Mouse (Mus musculus): ENCODE measurements at regions not wholly inside any gene's neighbourhood (a gene's known extent, or its start where the extent isn't known, plus 50 kb on each side); places are given as distances from the start of the nearest gene placed in this dataset.

DNA sequence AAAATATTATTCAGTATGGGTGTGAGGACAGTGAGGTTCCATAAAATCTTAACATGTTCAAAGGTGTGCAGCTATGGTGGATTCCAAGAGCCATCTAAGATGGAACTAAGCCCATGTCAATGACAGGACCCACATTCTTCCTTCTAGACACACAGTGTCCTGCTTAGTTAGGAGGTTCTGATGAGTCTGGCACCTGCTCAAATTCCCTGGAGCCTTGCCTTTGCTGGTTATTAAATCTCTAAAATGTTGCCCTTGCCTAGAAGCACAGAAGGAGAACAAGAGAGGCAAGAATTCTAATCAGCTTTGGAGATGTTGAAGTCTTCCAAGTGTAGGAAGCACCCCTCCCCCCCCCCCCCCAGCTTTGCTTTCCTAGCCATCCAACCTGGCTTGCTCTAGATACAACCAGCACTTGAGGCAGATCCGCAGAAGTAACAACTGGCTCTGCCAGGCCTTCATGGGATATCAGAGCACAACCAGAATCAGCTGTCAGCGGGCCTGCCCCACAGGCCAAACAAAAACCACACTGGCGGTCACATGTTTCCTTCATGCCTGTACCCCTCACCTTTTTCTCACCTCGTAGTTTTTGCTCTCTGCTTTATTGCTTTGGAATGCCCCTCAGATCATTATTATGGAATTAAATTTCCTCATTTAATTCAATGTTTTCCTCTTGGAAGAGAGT, 116.0 kb upstream of the Slc22a22 start:
- Histone ChIP-seq H3K4me3 (replicated peaks; ENCODE audit: low read length) (no peak overlapping the region), H3K9me3 (ENCODE audit: control insufficient read depth, low read length) (no peaks in the 10 kb centered on the region), H3K27ac (no peak overlapping the region), H3K9ac (no peak overlapping the region), H3K27me3 (ENCODE audit: control insufficient read depth, insufficient read depth, low read length) (no peaks in the 10 kb centered on the region), H3K4me1 (replicated peaks; ENCODE audit: control insufficient read depth, insufficient read depth, low read length) (peaks cover 18% of the 10 kb centered on the region), H3K4me2 (replicated peaks) (no peak overlapping the region), H3K36me3 (replicated peaks; ENCODE audit: control insufficient read depth, insufficient read depth) (no peaks in the 10 kb centered on the region)
- WGBS, result 87% methylated on average over 4 of the region's 4 CpGs
- DNase-seq (ENCODE audit: low spot score) (no peak), ATAC-seq (ENCODE audit: low FRiP score) (no peak)

DNA sequence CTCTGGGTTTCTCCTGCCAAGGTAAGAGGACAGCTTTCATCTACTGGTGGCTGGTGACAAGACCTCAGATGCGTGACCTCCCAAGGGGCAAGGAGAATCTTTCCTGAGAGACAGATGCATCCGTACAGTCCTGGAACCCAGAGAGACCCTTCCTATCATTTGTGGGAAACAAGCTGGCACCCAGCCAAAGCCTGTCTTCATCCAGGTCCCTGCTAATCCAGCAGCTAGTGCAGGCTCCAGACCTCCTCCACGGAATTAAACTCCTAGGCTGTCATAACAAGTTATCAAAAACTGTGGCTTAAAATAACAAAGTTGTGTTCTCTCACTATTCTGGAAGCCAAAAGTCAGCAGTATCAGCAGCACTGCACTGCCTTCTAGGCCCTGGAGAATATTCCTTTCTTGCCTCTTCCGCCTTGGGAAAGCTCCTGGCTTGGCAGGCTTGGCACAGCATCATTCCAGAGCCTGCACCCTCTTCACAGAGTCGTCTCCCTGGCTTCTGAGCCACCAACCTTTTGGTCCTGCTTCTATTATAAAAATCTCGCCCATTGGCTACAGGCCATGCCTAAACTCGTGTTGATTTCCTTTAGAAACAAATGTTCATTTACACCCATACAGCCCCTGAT, 113.3 kb upstream of the Slc22a22 start:
- WGBS, result 54% methylated on average over 7 of the region's 7 CpGs
- Histone ChIP-seq H3K4me2 (replicated peaks) (no peak overlapping the region), H3K4me3 (replicated peaks; ENCODE audit: low read length) (no peak overlapping the region), H3K27me3 (ENCODE audit: control insufficient read depth, insufficient read depth, low read length) (no peaks in the 10 kb centered on the region), H3K4me1 (replicated peaks; ENCODE audit: control insufficient read depth, insufficient read depth, low read length) (peaks cover 18% of the 10 kb centered on the region), H3K9me3 (ENCODE audit: control insufficient read depth, low read length) (no peaks in the 10 kb centered on the region), H3K36me3 (replicated peaks; ENCODE audit: control insufficient read depth, insufficient read depth) (no peaks in the 10 kb centered on the region), H3K27ac (peak overlapping the region; percentile 60), H3K9ac (no peak overlapping the region)
- ATAC-seq (ENCODE audit: low FRiP score), result 0 out of 2 replicates have a peak, but pooled peaks have one; percentile 2
- no peak for DNase-seq (ENCODE audit: low spot score)

DNA sequence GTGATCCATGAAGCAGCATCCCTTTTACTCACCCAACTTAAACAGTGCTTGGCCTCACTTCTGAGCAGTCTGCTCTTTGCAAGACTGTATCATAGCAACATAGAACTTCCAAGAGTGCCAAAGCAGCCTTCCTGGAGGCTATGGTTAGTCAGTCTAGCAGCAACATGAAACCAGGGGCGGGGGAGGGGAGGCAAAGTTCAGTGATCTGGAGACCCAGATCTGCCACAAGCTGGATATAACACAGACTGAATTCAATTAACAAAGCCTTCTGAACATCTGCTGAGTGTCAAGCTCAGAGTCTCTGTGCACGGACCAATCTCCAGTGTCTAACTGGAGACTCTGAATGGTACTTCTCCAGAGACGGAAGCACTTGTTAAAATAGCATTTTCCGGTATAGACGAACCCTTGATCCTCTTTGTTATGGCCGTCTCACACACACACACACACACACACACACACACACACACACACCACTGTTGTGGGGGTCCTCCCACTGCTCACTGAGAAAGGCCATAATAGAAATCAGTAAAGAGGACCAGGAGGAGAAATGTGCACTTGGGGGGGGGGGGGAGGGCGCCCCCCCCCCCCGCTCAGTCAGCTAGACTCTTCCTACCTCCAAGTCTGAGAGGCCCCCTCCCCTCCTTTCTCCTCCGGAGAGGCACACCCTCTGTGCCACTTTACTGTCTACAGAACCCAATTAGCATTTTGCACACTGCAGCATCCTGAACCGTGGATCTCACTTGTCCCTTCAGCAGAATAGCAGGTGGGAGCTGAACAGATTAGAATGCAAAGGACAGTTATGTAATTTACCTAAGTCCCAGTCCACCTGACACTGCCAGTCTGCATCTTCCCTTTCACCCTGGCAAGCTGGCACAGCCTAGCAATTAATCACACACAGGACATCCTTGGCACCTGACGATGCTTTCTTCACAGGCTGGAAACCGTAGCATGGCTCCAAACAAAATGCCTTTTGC, 112.3 kb upstream of the Slc22a22 start:
- Histone ChIP-seq H3K27ac (peak overlapping the region; percentile 60), H3K4me1 (replicated peaks; ENCODE audit: control insufficient read depth, insufficient read depth, low read length) (peaks cover 18% of the 10 kb centered on the region), H3K4me2 (replicated peaks) (0 out of 2 replicates have a peak overlapping the region, but pooled peaks have one; percentile 23), H3K9me3 (ENCODE audit: control insufficient read depth, low read length) (no peaks in the 10 kb centered on the region), H3K27me3 (ENCODE audit: control insufficient read depth, insufficient read depth, low read length) (no peaks in the 10 kb centered on the region), H3K36me3 (replicated peaks; ENCODE audit: control insufficient read depth, insufficient read depth) (no peaks in the 10 kb centered on the region), H3K9ac (no peak overlapping the region), H3K4me3 (replicated peaks; ENCODE audit: low read length) (no peak overlapping the region)
- peak; percentile 62 for DNase-seq (ENCODE audit: low spot score)
- ATAC-seq (ENCODE audit: low FRiP score), result peak; percentile 78
- 27% methylated on average over 11 of the region's 12 CpGs for WGBS

DNA sequence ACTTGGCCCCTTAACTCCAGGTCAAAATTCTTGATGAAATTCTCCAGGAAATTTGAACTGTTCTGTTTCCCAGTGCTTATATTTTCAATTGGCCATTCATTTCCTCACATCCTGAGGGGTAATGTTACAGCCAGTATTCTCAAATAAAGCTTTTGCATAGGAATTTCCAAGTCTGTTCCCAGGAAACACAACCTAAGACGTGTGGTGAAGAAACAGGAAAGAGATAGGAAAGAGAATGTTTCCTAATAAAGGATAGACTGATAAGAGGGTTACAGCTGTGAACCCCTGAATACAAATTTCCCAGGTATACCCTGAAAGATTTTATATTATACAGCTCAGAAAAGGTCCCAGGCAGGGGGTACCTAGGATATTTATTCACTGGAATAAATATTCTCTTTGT, 108.0 kb upstream of the Slc22a22 start:
- 70% methylated on average over 1 of the region's 1 CpGs for WGBS
- DNase-seq (ENCODE audit: low spot score) (no peak), ATAC-seq (ENCODE audit: low FRiP score) (no peak)
- Histone ChIP-seq H3K4me1 (replicated peaks; ENCODE audit: control insufficient read depth, insufficient read depth, low read length) (peaks cover 18% of the 10 kb centered on the region), H3K9ac (no peak overlapping the region), H3K4me3 (replicated peaks; ENCODE audit: low read length) (no peak overlapping the region), H3K27ac (no peak overlapping the region), H3K4me2 (replicated peaks) (no peak overlapping the region), H3K36me3 (replicated peaks; ENCODE audit: control insufficient read depth, insufficient read depth) (no peaks in the 10 kb centered on the region), H3K27me3 (ENCODE audit: control insufficient read depth, insufficient read depth, low read length) (no peaks in the 10 kb centered on the region), H3K9me3 (ENCODE audit: control insufficient read depth, low read length) (no peaks in the 10 kb centered on the region)

DNA sequence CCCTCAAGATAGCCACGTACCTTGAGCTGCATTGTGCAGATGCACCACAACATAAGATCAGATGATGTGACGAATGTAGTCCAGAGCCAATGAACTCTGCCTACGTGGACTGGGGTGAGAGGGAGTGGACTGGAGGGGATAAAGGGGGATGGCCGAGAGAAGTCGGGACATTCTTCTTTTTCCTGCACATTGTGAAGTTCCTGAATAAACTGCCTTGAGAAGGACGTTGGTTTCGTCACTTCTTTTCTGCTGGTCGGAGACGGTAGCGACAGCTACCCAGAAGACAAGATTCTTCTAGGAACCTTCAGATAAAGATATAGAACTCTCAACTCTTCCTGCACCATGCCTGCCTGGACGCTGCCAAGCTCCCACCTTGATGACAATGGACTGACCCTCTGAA, 107.1 kb upstream of the Slc22a22 start:
- WGBS, result 93% methylated on average over 11 of the region's 11 CpGs
- H3K9me3 ChIP-seq (ENCODE audit: control insufficient read depth, low read length), result no peaks in the 10 kb centered on the region
- H3K4me3 ChIP-seq (replicated peaks; ENCODE audit: low read length), result no peak overlapping the region
- no peak for ATAC-seq (ENCODE audit: low FRiP score)
- no peaks in the 10 kb centered on the region for H3K36me3 ChIP-seq (replicated peaks; ENCODE audit: control insufficient read depth, insufficient read depth)
- H3K4me2 ChIP-seq (replicated peaks), result no peak overlapping the region
- H3K27me3 ChIP-seq (ENCODE audit: control insufficient read depth, insufficient read depth, low read length), result no peaks in the 10 kb centered on the region
- H3K27ac ChIP-seq, result no peak overlapping the region
- H3K9ac ChIP-seq, result no peak overlapping the region
- H3K4me1 ChIP-seq (replicated peaks; ENCODE audit: control insufficient read depth, insufficient read depth, low read length), result peaks cover 9% of the 10 kb centered on the region; the same call in 1 of the 2 replicates
- DNase-seq (ENCODE audit: low spot score), result no peak

DNA sequence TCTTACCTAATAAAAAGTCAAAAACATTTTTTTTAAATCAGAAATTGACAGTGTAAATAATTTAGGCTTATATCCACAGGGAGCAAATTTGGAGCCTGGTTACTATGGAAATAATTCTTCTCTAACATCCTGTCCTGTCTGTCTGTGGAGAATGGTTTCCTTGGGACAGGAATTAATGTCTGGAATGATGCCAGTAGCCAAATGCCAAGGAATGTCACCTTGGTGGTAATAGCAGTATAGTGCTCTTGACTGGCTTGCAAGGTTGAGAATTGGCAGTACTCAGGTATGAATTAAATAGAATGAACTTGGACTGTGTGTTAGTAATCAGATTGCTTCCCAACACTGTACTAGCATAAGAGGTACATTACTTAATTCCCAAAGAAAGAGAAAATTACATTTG, 103.8 kb upstream of the Slc22a22 start:
- no peak overlapping the region for H3K4me2 ChIP-seq (replicated peaks)
- H3K36me3 ChIP-seq (replicated peaks; ENCODE audit: control insufficient read depth, insufficient read depth), result no peaks in the 10 kb centered on the region
- 0 out of 2 replicates have a peak, but pooled peaks cover 5% of the 10 kb centered on the region for H3K4me1 ChIP-seq (replicated peaks; ENCODE audit: control insufficient read depth, insufficient read depth, low read length)
- no peaks in the 10 kb centered on the region for H3K27me3 ChIP-seq (ENCODE audit: control insufficient read depth, insufficient read depth, low read length)
- no peak overlapping the region for H3K4me3 ChIP-seq (replicated peaks; ENCODE audit: low read length)
- H3K9ac ChIP-seq, result no peak overlapping the region
- DNase-seq (ENCODE audit: low spot score) (no peak), ATAC-seq (ENCODE audit: low FRiP score) (no peak)
- H3K27ac ChIP-seq, result no peak overlapping the region
- no peaks in the 10 kb centered on the region for H3K9me3 ChIP-seq (ENCODE audit: control insufficient read depth, low read length)

DNA sequence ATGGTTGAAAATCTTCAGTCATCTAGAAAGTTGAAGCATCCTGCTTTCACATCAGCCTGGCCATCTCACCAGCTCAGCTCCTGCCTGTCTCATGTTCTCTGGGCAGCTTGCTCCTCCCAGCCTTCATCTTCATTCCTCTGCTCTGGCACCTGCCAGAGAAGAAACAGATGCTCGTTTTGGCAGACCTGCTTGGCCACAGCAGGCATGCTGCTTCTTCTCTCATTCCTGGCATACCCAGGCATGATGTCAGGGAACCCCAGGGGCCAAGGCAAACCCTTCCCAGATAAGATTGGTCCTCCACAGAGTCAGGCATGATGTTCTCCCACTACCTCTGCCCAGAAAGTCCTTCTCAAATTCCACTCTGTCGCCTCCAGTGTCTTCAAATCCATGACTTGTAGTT, 101.4 kb upstream of the Slc22a22 start:
- no peak for ATAC-seq (ENCODE audit: low FRiP score)
- Histone ChIP-seq H3K4me2 (replicated peaks) (no peak overlapping the region), H3K9ac (no peak overlapping the region), H3K9me3 (ENCODE audit: control insufficient read depth, low read length) (no peaks in the 10 kb centered on the region), H3K27me3 (ENCODE audit: control insufficient read depth, insufficient read depth, low read length) (no peaks in the 10 kb centered on the region), H3K4me1 (replicated peaks; ENCODE audit: control insufficient read depth, insufficient read depth, low read length) (0 out of 2 replicates have a peak, but pooled peaks cover 5% of the 10 kb centered on the region), H3K4me3 (replicated peaks; ENCODE audit: low read length) (no peak overlapping the region), H3K36me3 (replicated peaks; ENCODE audit: control insufficient read depth, insufficient read depth) (no peaks in the 10 kb centered on the region), H3K27ac (no peak overlapping the region)
- WGBS, result 70% methylated on average over 2 of the region's 2 CpGs
- DNase-seq (ENCODE audit: low spot score), result no peak

DNA sequence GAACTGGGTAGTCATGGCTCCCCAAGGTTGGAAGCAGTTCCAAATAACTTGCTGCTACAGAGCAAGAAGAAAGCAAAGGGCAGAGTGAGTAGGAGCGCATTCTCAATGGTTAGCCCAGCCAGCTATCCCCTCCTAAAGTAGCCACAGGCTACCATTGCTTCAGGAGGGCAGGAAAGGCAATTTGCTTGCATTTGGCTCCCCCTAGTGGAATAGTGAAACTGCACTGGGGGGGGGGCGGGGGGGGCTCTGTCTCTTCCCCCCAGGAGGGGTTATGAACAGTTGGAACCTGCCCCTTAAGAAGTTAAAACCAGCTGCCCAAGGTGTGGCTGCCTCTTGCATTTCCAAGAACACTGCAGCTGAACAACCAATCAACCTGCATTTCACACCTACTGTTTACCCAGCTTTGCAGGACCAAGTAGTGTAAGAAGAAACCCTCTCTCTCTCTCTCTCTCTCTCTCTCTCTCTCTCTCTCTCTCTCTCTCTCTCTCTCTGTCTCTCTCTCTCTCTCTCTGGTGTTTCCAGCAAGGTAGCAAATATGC, 96.7 kb upstream of the Slc22a22 start:
- DNase-seq (ENCODE audit: low spot score) (no peak), ATAC-seq (ENCODE audit: low FRiP score) (no peak)
- H3K36me3 ChIP-seq (replicated peaks; ENCODE audit: control insufficient read depth, insufficient read depth), result no peaks in the 10 kb centered on the region
- WGBS, result 47% methylated on average over 2 of the region's 2 CpGs
- H3K27ac ChIP-seq, result no peak overlapping the region
- H3K9ac ChIP-seq, result no peak overlapping the region
- H3K9me3 ChIP-seq (ENCODE audit: control insufficient read depth, low read length), result no peaks in the 10 kb centered on the region
- H3K4me3 ChIP-seq (replicated peaks; ENCODE audit: low read length), result no peak overlapping the region
- H3K27me3 ChIP-seq (ENCODE audit: control insufficient read depth, insufficient read depth, low read length), result no peaks in the 10 kb centered on the region
- no peaks in the 10 kb centered on the region for H3K4me1 ChIP-seq (replicated peaks; ENCODE audit: control insufficient read depth, insufficient read depth, low read length)
- H3K4me2 ChIP-seq (replicated peaks), result no peak overlapping the region

DNA sequence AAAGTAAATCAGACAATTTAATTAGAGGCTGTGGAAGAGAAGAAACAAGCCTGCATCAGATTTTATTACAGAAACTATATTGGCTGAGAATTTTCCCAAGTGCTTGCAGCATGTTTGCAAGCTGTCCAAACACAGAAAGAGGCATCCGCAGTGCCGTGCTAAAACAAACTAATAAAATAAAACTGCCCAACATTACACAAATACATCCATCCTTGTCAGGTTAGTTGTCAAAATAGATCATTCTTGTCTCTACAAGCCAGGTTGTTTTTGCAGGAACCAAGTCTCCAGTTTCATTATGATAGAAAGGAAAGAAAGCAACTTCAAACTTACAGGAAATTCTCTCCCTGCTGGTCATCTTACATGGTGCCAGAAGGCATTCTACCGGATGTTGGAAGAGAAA, 95.0 kb upstream of the Slc22a22 start:
- no peaks in the 10 kb centered on the region for H3K27me3 ChIP-seq (ENCODE audit: control insufficient read depth, insufficient read depth, low read length)
- ATAC-seq (ENCODE audit: low FRiP score), result no peak
- H3K9me3 ChIP-seq (ENCODE audit: control insufficient read depth, low read length), result no peaks in the 10 kb centered on the region
- no peak overlapping the region for H3K27ac ChIP-seq
- no peaks in the 10 kb centered on the region for H3K36me3 ChIP-seq (replicated peaks; ENCODE audit: control insufficient read depth, insufficient read depth)
- no peak overlapping the region for H3K4me3 ChIP-seq (replicated peaks; ENCODE audit: low read length)
- 83% methylated on average over 3 of the region's 3 CpGs for WGBS
- DNase-seq (ENCODE audit: low spot score), result peak; percentile 29
- H3K9ac ChIP-seq, result no peak overlapping the region
- H3K4me1 ChIP-seq (replicated peaks; ENCODE audit: control insufficient read depth, insufficient read depth, low read length), result no peaks in the 10 kb centered on the region
- no peak overlapping the region for H3K4me2 ChIP-seq (replicated peaks)
